Comparison of ENCODE assay signal across 11 mouse cellular contexts in the genomic region with DNA sequence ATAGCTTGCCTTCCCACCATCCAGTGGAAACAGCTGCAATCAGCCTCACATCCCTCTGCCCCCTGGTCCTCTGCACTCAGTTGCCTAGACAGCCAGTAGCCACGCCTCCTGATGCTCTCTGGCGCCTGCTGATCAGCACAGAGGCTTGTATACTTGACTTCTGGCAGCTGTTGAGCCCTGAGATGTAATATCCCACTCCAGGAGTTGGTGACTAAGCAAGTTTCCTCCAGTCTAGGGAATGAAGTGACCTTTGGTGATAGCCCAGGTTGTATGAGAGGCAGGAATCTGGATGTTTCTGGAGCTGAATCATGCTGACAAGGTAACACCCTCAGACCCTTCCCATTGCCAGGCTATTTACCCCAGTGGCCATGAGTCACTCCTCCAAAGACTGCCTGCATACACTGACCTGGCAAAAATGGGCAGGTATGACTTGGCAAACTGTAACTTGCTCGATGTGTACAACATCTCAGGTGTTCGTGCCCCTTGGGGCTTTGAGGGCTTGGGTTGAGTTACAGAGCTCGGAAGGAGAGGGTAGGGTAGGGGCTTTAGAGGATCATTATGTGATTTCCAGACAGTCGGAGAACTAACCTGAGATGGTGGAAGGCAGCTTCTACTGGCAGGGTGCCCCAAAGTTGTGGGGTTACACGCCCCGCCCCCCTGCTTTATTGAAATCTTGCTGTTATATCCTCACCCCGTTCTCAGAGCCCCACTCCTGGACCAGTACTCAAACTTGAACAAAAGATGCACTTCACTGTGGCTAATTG. TPM values are rescaled to one million over a fixed set of nuclear protein-coding genes. Genes with fewer than 3 reads are reported as not detected.
DNase-seq lines count a peak whose midpoint lies in the region; ATAC-seq lines count a peak whose summit lies in the region.
"Had no signal": no experiment of that assay in that cellular context is flagged by ENCODE, and none has a peak within 500 bp of the region (broad histone marks: within the 10 kb centered on the region; RNA-seq: fewer than 3 reads in every experiment).

No protein-coding gene starts in this region.

- 0 out of 2 replicates have a peak, but pooled peaks cover 4% of the 10 kb centered on the region for H3K4me1 ChIP-seq in forebrain, embryonic 11.5 days (replicated peaks; ENCODE audit: control insufficient read depth, insufficient read depth, low read length)
- H3K4me1 ChIP-seq in forebrain, embryonic 12.5 days, result peaks cover 10% of the 10 kb centered on the region
- H3K4me1 ChIP-seq in neural tube, embryonic 11.5 days (ENCODE audit: control insufficient read depth, insufficient read depth, low read length), result no peaks in the 10 kb centered on the region
- peaks cover 4% of the 10 kb centered on the region; the same call in 1 of the 2 replicates for H3K4me1 ChIP-seq in limb, embryonic 10.5 days
- H3K4me1 ChIP-seq: liver, embryonic 13.5 days; stomach, embryonic 15.5 days had no signal

- no peaks in the 10 kb centered on the region for H3K36me3 ChIP-seq in forebrain, embryonic 11.5 days (ENCODE audit: control insufficient read depth, insufficient read depth, low read length)
- no peaks in the 10 kb centered on the region for H3K36me3 ChIP-seq in forebrain, embryonic 12.5 days (replicated peaks)
- H3K36me3 ChIP-seq in neural tube, embryonic 11.5 days (ENCODE audit: control insufficient read depth, insufficient read depth, low read length), result no peaks in the 10 kb centered on the region
- H3K36me3 ChIP-seq in limb, embryonic 10.5 days, result no peaks in the 10 kb centered on the region
- H3K36me3 ChIP-seq: hindbrain, embryonic 10.5 days; liver, embryonic 13.5 days; stomach, embryonic 15.5 days had no signal

- H3K9me3 ChIP-seq in forebrain, embryonic 11.5 days (ENCODE audit: control insufficient read depth, low read length), result no peaks in the 10 kb centered on the region
- no peaks in the 10 kb centered on the region for H3K9me3 ChIP-seq in forebrain, embryonic 12.5 days
- H3K9me3 ChIP-seq in neural tube, embryonic 11.5 days (ENCODE audit: control insufficient read depth, low read length), result no peaks in the 10 kb centered on the region
- H3K9me3 ChIP-seq in limb, embryonic 10.5 days (replicated peaks), result no peaks in the 10 kb centered on the region
- H3K9me3 ChIP-seq: hindbrain, embryonic 10.5 days; liver, embryonic 13.5 days; stomach, embryonic 15.5 days had no signal

- no peak overlapping the region for H3K9ac ChIP-seq in forebrain, embryonic 11.5 days (ENCODE audit: low read length)
- no peak overlapping the region for H3K9ac ChIP-seq in forebrain, embryonic 12.5 days
- no peak overlapping the region for H3K9ac ChIP-seq in neural tube, embryonic 11.5 days (ENCODE audit: low read length)
- H3K9ac ChIP-seq: liver, embryonic 13.5 days; stomach, embryonic 15.5 days had no signal

- no peak overlapping the region for H3K4me3 ChIP-seq in forebrain, embryonic 11.5 days (ENCODE audit: low read depth, low read length)
- no peak overlapping the region for H3K4me3 ChIP-seq in forebrain, embryonic 12.5 days (replicated peaks)
- H3K4me3 ChIP-seq in neural tube, embryonic 11.5 days (ENCODE audit: low read depth, low read length), result no peak overlapping the region
- H3K4me3 ChIP-seq in limb, embryonic 10.5 days, result no peak overlapping the region
- H3K4me3 ChIP-seq: hindbrain, embryonic 10.5 days; liver, embryonic 13.5 days; stomach, embryonic 15.5 days had no signal

- DNase-seq in forebrain, embryonic 11.5 days (ENCODE audit: low spot score), result no peak
- DNase-seq in neural tube, embryonic 11.5 days (ENCODE audit: low spot score), result peak; percentile 37
- no peak for DNase-seq in neural tube, embryonic 10.5 days (ENCODE audit: extremely low spot score, low spot score)
- peak; percentile 34 for DNase-seq in limb, embryonic 10.5 days (ENCODE audit: low spot score)
- DNase-seq in adrenal gland, postnatal 25 days, result no peak
- DNase-seq in spleen, adult 18-20 months, result no peak
- DNase-seq: liver, embryonic 13.5 days had no signal

- 0 out of 2 replicates have a peak, but pooled peaks have one; percentile 39 for ATAC-seq in forebrain, embryonic 11.5 days (replicated peaks; ENCODE audit: low FRiP score)
- ATAC-seq in forebrain, embryonic 12.5 days (ENCODE audit: low FRiP score), result no peak
- ATAC-seq in neural tube, embryonic 11.5 days (ENCODE audit: insufficient read depth, low FRiP score, low TSS enrichment), result no peak
- no peak for ATAC-seq in megakaryocyte, adult 5-6 weeks (ENCODE audit: poor library complexity, severe bottlenecking)

- no peaks in the 10 kb centered on the region for H3K27me3 ChIP-seq in forebrain, embryonic 11.5 days (ENCODE audit: control insufficient read depth, insufficient read depth, low read length)
- H3K27me3 ChIP-seq in forebrain, embryonic 12.5 days, result no peaks in the 10 kb centered on the region
- H3K27me3 ChIP-seq in neural tube, embryonic 11.5 days (ENCODE audit: control insufficient read depth, insufficient read depth, low read length), result no peaks in the 10 kb centered on the region
- H3K27me3 ChIP-seq in limb, embryonic 10.5 days (ENCODE audit: low read depth, poor library complexity, severe bottlenecking), result no peaks in the 10 kb centered on the region
- H3K27me3 ChIP-seq: liver, embryonic 13.5 days; stomach, embryonic 15.5 days had no signal

- 52% methylated on average over 9 of the region's 9 CpGs for WGBS in forebrain, embryonic 11.5 days
- 55% methylated on average over 9 of the region's 9 CpGs for WGBS in forebrain, embryonic 12.5 days
- 78% methylated on average over 9 of the region's 9 CpGs for WGBS in neural tube, embryonic 11.5 days
- WGBS in limb, embryonic 10.5 days, result 75% methylated on average over 9 of the region's 9 CpGs

- H3K4me2 ChIP-seq in forebrain, embryonic 11.5 days (ENCODE audit: low read depth, low read length, severe bottlenecking), result no peak overlapping the region
- no peak overlapping the region for H3K4me2 ChIP-seq in forebrain, embryonic 12.5 days
- no peak overlapping the region for H3K4me2 ChIP-seq in neural tube, embryonic 11.5 days (ENCODE audit: low read depth)
- H3K4me2 ChIP-seq: liver, embryonic 13.5 days; stomach, embryonic 15.5 days had no signal

- H3K27ac ChIP-seq in forebrain, embryonic 11.5 days (ENCODE audit: low read depth, low read length), result no peak overlapping the region
- no peak overlapping the region for H3K27ac ChIP-seq in forebrain, embryonic 12.5 days
- H3K27ac ChIP-seq in neural tube, embryonic 11.5 days (ENCODE audit: low read depth, low read length), result no peak overlapping the region
- H3K27ac ChIP-seq in limb, embryonic 10.5 days, result no peak overlapping the region
- H3K27ac ChIP-seq: hindbrain, embryonic 10.5 days; liver, embryonic 13.5 days; stomach, embryonic 15.5 days had no signal

RNA-seq across cellular contexts. Expression of a gene that starts 25.4 kb away (rescaled TPM):
- polyA plus RNA-seq in forebrain, embryonic 11.5 days (2014; fragmentation: Nextera tagmentation; extraction: Ambion mirVana), result 27.3 and 28.3 TPM in 2 replicates
- polyA plus RNA-seq in forebrain, embryonic 12.5 days (2016; fragmentation: Nextera tagmentation; extraction: Ambion mirVana), result 24.7 and 29.1 TPM in 2 replicates
- polyA plus RNA-seq in neural tube, embryonic 11.5 days (2014; fragmentation: Nextera tagmentation; extraction: Ambion mirVana), result 21.2 and 22.9 TPM in 2 replicates
- 11.1 and 11.9 TPM in 2 replicates for polyA plus RNA-seq in limb, embryonic 10.5 days (2016; fragmentation: Nextera tagmentation; extraction: Ambion mirVana)
- total RNA-seq in adrenal gland, postnatal 25 days (2021), result 6.4 and 10.0 TPM in 2 replicates
- total RNA-seq in megakaryocyte, adult 5-6 weeks (2015), result not detected in 2 replicates
- 0.07 and 0.20 TPM in 2 replicates for total RNA-seq in megakaryocyte, adult 5-6 weeks (2017)

Comparison
In these comparisons a context has a peak if more than half of its experiments do, and no peak if none do; other contexts are left out.
1. DNase-seq: peak in neural tube, embryonic 11.5 days (single experiment) and limb, embryonic 10.5 days (single experiment); none in forebrain, embryonic 11.5 days (single experiment), neural tube, embryonic 10.5 days (single experiment), adrenal gland, postnatal 25 days (single experiment) and spleen, adult 18-20 months (0 of 2).